8 mouse cellular contexts compared by ENCODE assay signal in genomic region chr16:5145570-5145969, GRCm38 (mm10). TPM values are rescaled to one million over a fixed set of nuclear protein-coding genes. Genes with fewer than 3 reads are reported as not detected.
DNase-seq lines count a peak whose midpoint lies in the region; ATAC-seq and TF ChIP-seq lines count a peak whose summit lies in the region.

No protein-coding gene starts in this region.

- H3K36me3 ChIP-seq in hindbrain, embryonic 12.5 days = no peaks in the 10 kb centered on the region
- no peaks in the 10 kb centered on the region for H3K36me3 ChIP-seq in lung, postnatal 0 days (ENCODE audit: insufficient read depth, low read length)

- peak; percentile 48 for ATAC-seq in hindbrain, embryonic 12.5 days (ENCODE audit: low FRiP score)
- peak; percentile 46 for ATAC-seq in lung, postnatal 0 days

- no peaks in the 10 kb centered on the region for H3K9me3 ChIP-seq in hindbrain, embryonic 12.5 days (replicated peaks)
- H3K9me3 ChIP-seq in lung, postnatal 0 days (ENCODE audit: low read length) = no peaks in the 10 kb centered on the region

- DNase-seq in MN1 (ENCODE audit: low spot score) = peak; percentile 89
- peak; percentile 43 for DNase-seq in c-Kit-negative CD71-positive TER-119-positive erythroid progenitor cells, embryonic 14.5 days (ENCODE audit: low read depth, low spot score)
- peak; percentile 45 for DNase-seq in fibroblast of lung, adult 2 months (ENCODE audit: low read depth)
- peak; percentile 84 for DNase-seq in layer of hippocampus, adult 9-10 months (ENCODE audit: low spot score)
- DNase-seq in lung, postnatal 0 days (ENCODE audit: low spot score) = peak; percentile 82
- DNase-seq in retina, postnatal 1 day = peak; percentile 91
- no peak for DNase-seq in ovary, adult 18-20 months (ENCODE audit: low spot score)

- WGBS in hindbrain, embryonic 12.5 days = under 1% methylated on average over 7 of the region's 7 CpGs
- WGBS in lung, postnatal 0 days = 1% methylated on average over 7 of the region's 7 CpGs

- H3K27me3 ChIP-seq in hindbrain, embryonic 12.5 days = peaks cover 29% of the 10 kb centered on the region
- 0 out of 2 replicates have a peak, but pooled peaks cover 7% of the 10 kb centered on the region for H3K27me3 ChIP-seq in lung, postnatal 0 days (replicated peaks; ENCODE audit: insufficient read depth, low read length)

- H3K9ac ChIP-seq in hindbrain, embryonic 12.5 days = no peak overlapping the region
- no peak overlapping the region for H3K9ac ChIP-seq in lung, postnatal 0 days (replicated peaks; ENCODE audit: low read depth)

- H3K27ac ChIP-seq in hindbrain, embryonic 12.5 days = peak overlapping the region; percentile 26; the same call in 1 of the 2 replicates
- no peak overlapping the region for H3K27ac ChIP-seq in lung, postnatal 0 days (ENCODE audit: low read length)

- H3K4me3 ChIP-seq in hindbrain, embryonic 12.5 days = no peak overlapping the region
- H3K4me3 ChIP-seq in lung, postnatal 0 days (ENCODE audit: low read depth, low read length) = no peak overlapping the region

- TF ChIP-seq CTCF in lung, postnatal 0 days (IDR thresholded peaks at IDR 0.05) = peak; percentile 85

- peak overlapping the region; percentile 64 for H3K4me2 ChIP-seq in hindbrain, embryonic 12.5 days (replicated peaks)
- H3K4me2 ChIP-seq in lung, postnatal 0 days (replicated peaks; ENCODE audit: low read depth, low read length) = no peak overlapping the region

- TF ChIP-seq EP300 in lung, postnatal 0 days (IDR thresholded peaks at IDR 0.05) = no peak

- H3K4me1 ChIP-seq in hindbrain, embryonic 12.5 days = peaks cover 12% of the 10 kb centered on the region
- no peaks in the 10 kb centered on the region for H3K4me1 ChIP-seq in lung, postnatal 0 days (ENCODE audit: insufficient read depth, low read depth, low read length)

RNA-seq across cellular contexts. Expression of gene Sec14l5, which starts 1.3 kb away (rescaled TPM):
- polyA plus RNA-seq in hindbrain, embryonic 12.5 days (2016; fragmentation: Nextera tagmentation; extraction: Ambion mirVana) = 1.1 and 1.4 TPM in 2 replicates
- polyA plus RNA-seq in lung, postnatal 0 days (2015; fragmentation: Nextera tagmentation; extraction: Ambion mirVana) = 0.20 and 0.27 TPM in 2 replicates

RNA-seq across cellular contexts. Expression of gene Ppl, which starts 13.3 kb away (rescaled TPM):
- 1.3 and 1.7 TPM in 2 replicates for polyA plus RNA-seq in hindbrain, embryonic 12.5 days (2016; fragmentation: Nextera tagmentation; extraction: Ambion mirVana)
- 10.4 and 11.0 TPM in 2 replicates for polyA plus RNA-seq in lung, postnatal 0 days (2015; fragmentation: Nextera tagmentation; extraction: Ambion mirVana)

RNA-seq across cellular contexts. Expression of gene Nagpa, which starts 58.2 kb away (rescaled TPM):
- 12.9 and 14.1 TPM in 2 replicates for polyA plus RNA-seq in hindbrain, embryonic 12.5 days (2016; fragmentation: Nextera tagmentation; extraction: Ambion mirVana)
- polyA plus RNA-seq in lung, postnatal 0 days (2015; fragmentation: Nextera tagmentation; extraction: Ambion mirVana) = 13.4 and 14.5 TPM in 2 replicates
